Mouse (Mus musculus): ENCODE measurements around the gene Olfr155. TPM values are rescaled to one million over a fixed set of nuclear protein-coding genes. Genes with fewer than 3 reads are reported as not detected.

Gene Olfr155
- polyA plus RNA-seq, 1 experiment from 2014 or later, result not detected

GRCm38 (mm10) chr4:43854101-43854500, 2.7 kb downstream of the Olfr155 start:
- no peaks in the 10 kb centered on the region for H3K36me3 ChIP-seq (ENCODE audit: control insufficient read depth, insufficient read depth, low read length)
- ATAC-seq (ENCODE audit: low FRiP score, low TSS enrichment), result no peak
- no peak overlapping the region for H3K27ac ChIP-seq (ENCODE audit: low read depth, low read length)
- no peak overlapping the region for H3K4me2 ChIP-seq (replicated peaks; ENCODE audit: low read depth, low read length)
- H3K9me3 ChIP-seq (ENCODE audit: control insufficient read depth, low read length), result no peaks in the 10 kb centered on the region
- no peak overlapping the region for H3K4me3 ChIP-seq (ENCODE audit: low read length)
- H3K4me1 ChIP-seq (ENCODE audit: control insufficient read depth, insufficient read depth, low read length), result no peaks in the 10 kb centered on the region
- H3K27me3 ChIP-seq (ENCODE audit: control insufficient read depth, insufficient read depth, low read length), result no peaks in the 10 kb centered on the region
- 73% methylated on average over 8 of the region's 8 CpGs for WGBS
- no peak overlapping the region for H3K9ac ChIP-seq (ENCODE audit: low read depth, low read length)

DNA sequence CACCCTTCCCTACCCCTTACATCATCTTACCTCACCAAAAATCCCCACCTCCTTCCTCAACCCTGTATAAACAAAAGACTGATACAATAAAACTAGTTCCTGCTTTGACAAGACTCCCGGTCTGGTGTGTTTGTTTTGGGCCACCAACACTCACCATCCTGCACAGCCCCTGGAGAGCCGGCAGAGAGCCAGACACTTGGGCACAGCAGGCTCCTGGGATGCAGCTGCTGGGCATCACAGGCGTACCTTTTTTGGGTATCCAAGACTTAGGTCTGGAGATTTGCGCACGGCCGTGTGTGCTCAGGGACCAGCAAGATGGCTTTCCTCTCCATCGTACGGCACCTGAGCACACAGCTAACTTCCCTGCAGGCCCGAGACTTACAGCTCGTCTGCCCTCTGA, 8.5 kb downstream of the Olfr155 start:
- no peaks in the 10 kb centered on the region for H3K36me3 ChIP-seq (ENCODE audit: control insufficient read depth, insufficient read depth, low read length)
- H3K4me3 ChIP-seq (ENCODE audit: low read length), result no peak overlapping the region
- no peak for ATAC-seq (ENCODE audit: low FRiP score, low TSS enrichment)
- H3K9ac ChIP-seq (ENCODE audit: low read depth, low read length), result no peak overlapping the region
- H3K27ac ChIP-seq (ENCODE audit: low read depth, low read length), result no peak overlapping the region
- no peak overlapping the region for H3K4me2 ChIP-seq (replicated peaks; ENCODE audit: low read depth, low read length)
- no peaks in the 10 kb centered on the region for H3K27me3 ChIP-seq (ENCODE audit: control insufficient read depth, insufficient read depth, low read length)
- 78% methylated on average over 10 of the region's 10 CpGs for WGBS
- H3K9me3 ChIP-seq (ENCODE audit: control insufficient read depth, low read length), result no peaks in the 10 kb centered on the region
- H3K4me1 ChIP-seq (ENCODE audit: control insufficient read depth, insufficient read depth, low read length), result no peaks in the 10 kb centered on the region

- H3K27ac ChIP-seq (ENCODE audit: low read depth, low read length), result no peak overlapping the region
- no peaks in the 10 kb centered on the region for H3K27me3 ChIP-seq (ENCODE audit: control insufficient read depth, insufficient read depth, low read length)
- 20% methylated on average over 14 of the region's 14 CpGs for WGBS
- H3K4me1 ChIP-seq (ENCODE audit: control insufficient read depth, insufficient read depth, low read length), result no peaks in the 10 kb centered on the region
- no peak overlapping the region for H3K4me3 ChIP-seq (ENCODE audit: low read length)
- no peak overlapping the region for H3K9ac ChIP-seq (ENCODE audit: low read depth, low read length)
- H3K36me3 ChIP-seq (ENCODE audit: control insufficient read depth, insufficient read depth, low read length), result no peaks in the 10 kb centered on the region
- ATAC-seq (ENCODE audit: low FRiP score, low TSS enrichment), result no peak
- no peak overlapping the region for H3K4me2 ChIP-seq (replicated peaks; ENCODE audit: low read depth, low read length)
- H3K9me3 ChIP-seq (ENCODE audit: control insufficient read depth, low read length), result no peaks in the 10 kb centered on the region
These were observed 9.6 kb downstream of the Olfr155 start for GRCm38 (mm10) chr4:43860744-43861519.

- no peak overlapping the region for H3K27ac ChIP-seq (ENCODE audit: low read depth, low read length)
These were observed 11.9 kb downstream of the Olfr155 start for GRCm38 (mm10) chr4:43863298-43863697.

DNA sequence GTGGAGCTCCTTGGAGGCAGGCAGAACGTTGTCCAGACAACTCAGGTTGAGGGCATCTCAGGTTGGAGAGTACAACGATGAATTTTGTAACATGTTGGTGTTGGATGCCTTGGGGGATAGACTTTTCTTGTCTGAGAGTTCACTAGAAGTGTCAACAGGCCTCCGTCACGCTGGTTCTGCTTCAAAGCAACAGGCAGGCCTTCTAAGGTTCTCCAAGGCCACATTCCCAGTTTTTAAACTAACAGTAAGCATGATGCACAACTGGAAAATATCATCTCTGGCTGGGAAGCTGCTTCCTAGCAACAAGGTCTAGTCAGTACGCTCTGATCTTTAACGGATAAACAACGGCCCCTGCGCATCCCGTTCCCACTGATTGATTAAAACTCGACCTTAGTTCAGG, 18.5 kb downstream of the Olfr155 start:
- WGBS, result 76% methylated on average over 10 of the region's 10 CpGs
- H3K4me2 ChIP-seq (replicated peaks; ENCODE audit: low read depth, low read length), result no peak overlapping the region
- H3K4me3 ChIP-seq (ENCODE audit: low read length), result no peak overlapping the region
- H3K36me3 ChIP-seq (ENCODE audit: control insufficient read depth, insufficient read depth, low read length), result no peaks in the 10 kb centered on the region
- peaks cover 2% of the 10 kb centered on the region; the same call in 1 of the 2 replicates for H3K4me1 ChIP-seq (ENCODE audit: control insufficient read depth, insufficient read depth, low read length)
- no peak for ATAC-seq (ENCODE audit: low FRiP score, low TSS enrichment)
- H3K27me3 ChIP-seq (ENCODE audit: control insufficient read depth, insufficient read depth, low read length), result no peaks in the 10 kb centered on the region
- no peaks in the 10 kb centered on the region; the same call in 1 of the 2 replicates for H3K9me3 ChIP-seq (ENCODE audit: control insufficient read depth, low read length)
- H3K9ac ChIP-seq (ENCODE audit: low read depth, low read length), result no peak overlapping the region
- no peak overlapping the region for H3K27ac ChIP-seq (ENCODE audit: low read depth, low read length)

More at GRCm38 (mm10) chr4:43863298-43863697, 11.9 kb downstream of the Olfr155 start:
- Histone ChIP-seq H3K9ac (ENCODE audit: low read depth, low read length) (no peak overlapping the region), H3K4me2 (replicated peaks; ENCODE audit: low read depth, low read length) (no peak overlapping the region), H3K36me3 (ENCODE audit: control insufficient read depth, insufficient read depth, low read length) (no peaks in the 10 kb centered on the region), H3K4me1 (ENCODE audit: control insufficient read depth, insufficient read depth, low read length) (no peaks in the 10 kb centered on the region), H3K9me3 (ENCODE audit: control insufficient read depth, low read length) (no peaks in the 10 kb centered on the region), H3K27me3 (ENCODE audit: control insufficient read depth, insufficient read depth, low read length) (no peaks in the 10 kb centered on the region), H3K4me3 (ENCODE audit: low read length) (no peak overlapping the region)
- 68% methylated on average over 4 of the region's 4 CpGs for WGBS
- no peak for ATAC-seq (ENCODE audit: low FRiP score, low TSS enrichment)

DNA sequence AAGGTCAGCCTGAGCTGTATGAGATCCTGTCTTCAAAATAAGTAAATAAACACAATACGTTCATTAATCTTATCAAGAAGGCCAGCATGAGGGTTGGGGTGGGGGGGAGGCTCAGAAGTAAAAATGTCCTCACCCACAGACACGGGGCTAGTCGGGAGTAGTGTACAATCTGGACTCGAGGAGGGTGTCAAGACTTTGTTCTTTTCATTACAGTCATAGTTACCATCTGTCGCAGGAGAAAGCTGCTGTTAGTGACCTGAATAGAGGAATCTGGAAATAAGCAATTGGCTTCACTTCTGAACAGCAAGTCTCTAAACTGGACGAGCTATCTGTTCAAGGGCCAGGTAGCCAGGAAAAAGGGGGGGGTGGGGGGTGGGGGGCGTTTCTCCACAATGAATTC, 23.1 kb downstream of the Olfr155 start:
- Histone ChIP-seq H3K36me3 (ENCODE audit: control insufficient read depth, insufficient read depth, low read length) (no peaks in the 10 kb centered on the region), H3K27ac (ENCODE audit: low read depth, low read length) (no peak overlapping the region), H3K4me2 (replicated peaks; ENCODE audit: low read depth, low read length) (peak overlapping the region; percentile 84), H3K4me3 (ENCODE audit: low read length) (peak overlapping the region; percentile 88; the same call in 1 of the 2 replicates), H3K9me3 (ENCODE audit: control insufficient read depth, low read length) (no peaks in the 10 kb centered on the region), H3K27me3 (ENCODE audit: control insufficient read depth, insufficient read depth, low read length) (no peaks in the 10 kb centered on the region), H3K4me1 (ENCODE audit: control insufficient read depth, insufficient read depth, low read length) (peaks cover 5% of the 10 kb centered on the region; the same call in 1 of the 2 replicates), H3K9ac (ENCODE audit: low read depth, low read length) (peak overlapping the region; percentile 81; the same call in 1 of the 2 replicates)
- ATAC-seq (ENCODE audit: low FRiP score, low TSS enrichment), result no peak
- 36% methylated on average over 7 of the region's 7 CpGs for WGBS

DNA sequence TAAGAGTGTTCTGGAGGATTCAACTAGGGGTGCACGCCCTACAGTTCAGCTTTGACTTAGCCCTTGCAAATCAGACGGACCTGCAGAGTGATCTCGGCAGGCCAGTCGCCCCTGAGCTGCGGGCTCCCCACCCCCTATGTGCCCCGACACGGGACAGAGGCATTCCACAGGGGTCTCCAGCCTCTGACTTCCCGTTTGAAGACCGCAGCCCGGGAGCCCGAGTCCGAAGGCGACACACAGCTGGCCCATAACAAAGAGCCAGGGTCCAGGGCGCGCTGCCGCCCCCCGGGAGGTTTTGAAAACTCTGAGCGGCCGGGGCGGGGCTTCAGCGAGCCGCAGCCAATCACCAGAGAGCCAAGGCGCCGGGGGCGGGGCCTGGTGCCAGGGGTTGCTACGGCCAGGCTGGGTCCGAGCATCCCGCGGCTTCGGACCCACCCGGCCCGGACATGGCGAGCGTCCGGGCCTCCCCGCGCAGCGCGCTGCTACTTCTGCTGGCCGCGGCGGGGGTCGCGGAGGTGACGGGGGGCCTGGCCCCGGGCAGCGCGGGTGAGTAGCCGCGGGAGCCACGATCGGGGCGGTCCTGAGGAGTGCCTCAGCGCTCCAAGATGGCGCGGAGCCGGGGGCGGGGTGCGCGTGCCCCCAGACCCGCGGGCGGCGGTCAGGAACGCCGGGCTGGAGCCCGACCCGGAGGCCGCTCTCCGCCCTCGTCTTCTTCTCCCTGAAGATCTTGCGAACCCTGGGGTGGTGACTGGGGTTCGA, 24.0 kb downstream of the Olfr155 start, which contains the start of gene Reck:
Gene Reck, plus strand, starts transcription at position 371 of the 759 bp plus-strand sequence.
- peak within 1 kb of the TSS; percentile 76 for H3K27ac ChIP-seq (ENCODE audit: low read depth, low read length)
- ATAC-seq (ENCODE audit: low FRiP score, low TSS enrichment), result peak; percentile 95
- under 1% methylated on average over 62 of the region's 73 CpGs for WGBS

DNA sequence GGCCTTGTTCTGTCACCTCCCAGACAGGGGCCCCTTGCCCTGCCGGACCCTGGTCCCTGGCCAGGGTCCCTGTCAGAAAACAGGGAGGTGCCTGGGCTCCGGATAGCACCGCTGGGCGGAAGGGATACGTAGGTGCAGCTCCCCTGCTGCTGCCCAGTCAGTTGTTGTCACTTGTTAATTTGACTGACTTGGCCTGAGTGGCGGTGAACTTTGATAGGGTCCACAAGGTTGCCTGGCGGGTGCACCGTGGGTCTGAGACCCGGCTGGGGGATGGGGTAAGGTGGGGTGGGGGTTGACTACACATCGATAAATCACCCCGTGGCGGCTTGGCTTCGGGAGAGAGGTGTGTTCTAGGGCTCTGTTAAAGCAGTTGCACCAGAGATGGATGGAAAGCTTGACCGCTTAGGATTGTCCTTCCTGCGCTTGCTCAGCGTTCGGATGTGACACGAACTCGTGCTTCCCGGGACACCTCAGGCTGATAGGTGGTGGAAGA, 24.6 kb downstream of the Olfr155 start:
- ATAC-seq (ENCODE audit: low FRiP score, low TSS enrichment), result peak; percentile 65
- WGBS, result under 1% methylated on average over 20 of the region's 20 CpGs
- Histone ChIP-seq H3K4me1 (ENCODE audit: control insufficient read depth, insufficient read depth, low read length) (peaks cover 5% of the 10 kb centered on the region; the same call in 1 of the 2 replicates), H3K9me3 (ENCODE audit: control insufficient read depth, low read length) (no peaks in the 10 kb centered on the region), H3K4me3 (ENCODE audit: low read length) (peak overlapping the region; percentile 88), H3K27ac (ENCODE audit: low read depth, low read length) (peak overlapping the region; percentile 76; the same call in 1 of the 2 replicates), H3K9ac (ENCODE audit: low read depth, low read length) (peak overlapping the region; percentile 81), H3K27me3 (ENCODE audit: control insufficient read depth, insufficient read depth, low read length) (no peaks in the 10 kb centered on the region), H3K36me3 (ENCODE audit: control insufficient read depth, insufficient read depth, low read length) (no peaks in the 10 kb centered on the region), H3K4me2 (replicated peaks; ENCODE audit: low read depth, low read length) (peak overlapping the region; percentile 84)

More for the DNA sequence above, 24.0 kb downstream of the Olfr155 start, which contains the start of gene Reck:
- H3K9me3 ChIP-seq (ENCODE audit: control insufficient read depth, low read length), result no peaks in the 10 kb centered on the region
- H3K27me3 ChIP-seq (ENCODE audit: control insufficient read depth, insufficient read depth, low read length), result no peaks in the 10 kb centered on the region
- H3K9ac ChIP-seq (ENCODE audit: low read depth, low read length), result peak within 1 kb of the TSS; percentile 81
- peaks cover 5% of the 10 kb centered on the region; the same call in 1 of the 2 replicates for H3K4me1 ChIP-seq (ENCODE audit: control insufficient read depth, insufficient read depth, low read length)
- peak within 1 kb of the TSS; percentile 88 for H3K4me3 ChIP-seq (ENCODE audit: low read length)
- H3K4me2 ChIP-seq (replicated peaks; ENCODE audit: low read depth, low read length), result peak within 1 kb of the TSS; percentile 84
- no peaks in the 10 kb centered on the region for H3K36me3 ChIP-seq (ENCODE audit: control insufficient read depth, insufficient read depth, low read length)
